Mouse (Mus musculus): Measurements from ENCODE around the gene Sema3a.

DNA sequence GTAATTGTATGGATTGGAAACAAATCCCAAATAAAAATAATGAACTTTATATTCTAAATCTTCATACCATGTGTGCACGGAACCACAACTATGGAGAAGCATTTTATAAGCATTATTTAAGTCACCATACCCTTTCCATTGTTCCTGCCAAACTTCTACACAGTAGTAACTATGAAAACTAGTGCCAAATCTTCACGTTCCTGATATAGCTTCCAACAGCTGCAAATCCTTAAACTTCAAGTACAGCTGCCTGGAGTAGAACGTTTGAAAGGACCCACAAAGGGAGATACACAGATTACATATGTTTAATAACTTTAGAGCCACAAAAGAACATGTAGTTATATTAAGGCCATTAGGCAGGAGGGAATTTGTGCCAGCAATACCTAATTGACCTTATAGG is 130.1 kb downstream of the Sema3a start:
- TF ChIP-seq CTCF (IDR thresholded peaks at IDR 0.05) (no peak), EP300 (IDR thresholded peaks at IDR 0.05) (no peak)

Measured in lung, postnatal 0 days (tissue).